ENCODE assay signal across 9 mouse cellular contexts in genomic region chr6:116671031-116671430, GRCm38 (mm10). TPM values are rescaled to one million over a fixed set of nuclear protein-coding genes. Genes with fewer than 3 reads are reported as not detected.
DNase-seq lines count a peak whose midpoint lies in the region; ATAC-seq and TF ChIP-seq lines count a peak whose summit lies in the region.
"Had no signal": no experiment of that assay in that cellular context is flagged by ENCODE, and none has a peak within 500 bp of the region (broad histone marks: within the 10 kb centered on the region; RNA-seq: fewer than 3 reads in every experiment).

No protein-coding gene starts in this region.

- H3K27me3 ChIP-seq in heart, embryonic 11.5 days (ENCODE audit: control insufficient read depth, insufficient read depth, low read length) = no peaks in the 10 kb centered on the region; the same call in 1 of the 2 replicates
- H3K27me3 ChIP-seq in midbrain, embryonic 13.5 days = peaks cover 2% of the 10 kb centered on the region; the same call in 1 of the 2 replicates

- 13% methylated on average over 5 of the region's 5 CpGs for WGBS in heart, embryonic 11.5 days (ENCODE audit: insufficient replicate concordance)
- WGBS in midbrain, embryonic 13.5 days = 0% methylated on average over 5 of the region's 5 CpGs

- peak overlapping the region; percentile 23; the same call in 1 of the 2 replicates for H3K4me2 ChIP-seq in heart, embryonic 11.5 days
- peak overlapping the region; percentile 93 for H3K4me2 ChIP-seq in midbrain, embryonic 13.5 days (replicated peaks)

- H3K36me3 ChIP-seq in heart, embryonic 11.5 days (ENCODE audit: control insufficient read depth, insufficient read depth, low read length) = no peaks in the 10 kb centered on the region
- H3K36me3 ChIP-seq in midbrain, embryonic 13.5 days = no peaks in the 10 kb centered on the region
- H3K36me3 ChIP-seq: G1E had no signal

- intact Hi-C loops in heart, postnatal 25 days (cut with DNase I) = no loop called here
- intact Hi-C loops in heart, postnatal 10 days (cut with DNase I) = no loop called here
- intact Hi-C loops in left cerebral cortex, adult 2 months (cut with DNase I) = no loop called here

- DNase-seq in heart, postnatal 25 days (ENCODE audit: low spot score) = no peak
- DNase-seq in Muller cell, postnatal 12 days (ENCODE audit: inconsistent ontology term) = peak; percentile 66
- DNase-seq in heart, postnatal 10 days = peak; percentile 61 to 71
- DNase-seq in left cerebral cortex, adult 2 months (ENCODE audit: extremely low spot score in 1 of 2, low spot score in 2 of 2) = no peak
- DNase-seq in urinary bladder, postnatal 36 days (ENCODE audit: low spot score in 2 of 2) = no peak

- H3K4me3 ChIP-seq in heart, embryonic 11.5 days (ENCODE audit: low read depth, low read length) = no peak overlapping the region
- 0 out of 2 replicates have a peak overlapping the region, but pooled peaks have one; percentile 4 for H3K4me3 ChIP-seq in midbrain, embryonic 13.5 days (replicated peaks)
- H3K4me3 ChIP-seq in left cerebral cortex, adult 2 months = no peak overlapping the region

- no peak for ATAC-seq in heart, embryonic 11.5 days (replicated peaks; ENCODE audit: insufficient number of reproducible peaks, low FRiP score, low TSS enrichment)
- ATAC-seq in midbrain, embryonic 13.5 days = peak; percentile 44
- ATAC-seq in megakaryocyte progenitor cell, adult 5-6 weeks (replicated peaks; ENCODE audit: poor library complexity) = no peak

- H3K27ac ChIP-seq in heart, embryonic 11.5 days (ENCODE audit: low read depth, low read length) = 0 out of 2 replicates have a peak overlapping the region, but pooled peaks have one; percentile 46
- H3K27ac ChIP-seq in midbrain, embryonic 13.5 days = peak overlapping the region; percentile 75
- no peak overlapping the region for H3K27ac ChIP-seq in left cerebral cortex, adult 2 months

- peaks cover 19% of the 10 kb centered on the region for H3K4me1 ChIP-seq in heart, embryonic 11.5 days (ENCODE audit: control insufficient read depth, insufficient read depth, low read length)
- peaks cover 75% of the 10 kb centered on the region for H3K4me1 ChIP-seq in midbrain, embryonic 13.5 days (replicated peaks)

- TF ChIP-seq CTCF in left cerebral cortex, adult 2 months (IDR thresholded peaks at IDR 0.05) = no peak

- 0 out of 2 replicates have a peak overlapping the region, but pooled peaks have one; percentile 16 for H3K9ac ChIP-seq in heart, embryonic 11.5 days (ENCODE audit: low read depth, low read length)
- H3K9ac ChIP-seq in midbrain, embryonic 13.5 days (replicated peaks) = peak overlapping the region; percentile 25; the same call in 1 of the 2 replicates

- no peaks in the 10 kb centered on the region for H3K9me3 ChIP-seq in heart, embryonic 11.5 days (replicated peaks; ENCODE audit: control insufficient read depth, low read length)
- H3K9me3 ChIP-seq in midbrain, embryonic 13.5 days = no peaks in the 10 kb centered on the region

RNA-seq across cellular contexts. Expression of gene Rassf4, which starts 2.7 kb away (rescaled TPM):
- polyA plus RNA-seq in heart, embryonic 11.5 days (2014; fragmentation: Nextera tagmentation; extraction: Ambion mirVana) = 5.7 and 6.9 TPM in 2 replicates
- 1 to 10 TPM; 5.8 to 8.2 TPM for total RNA-seq in heart, postnatal 25 days (2021)
- total RNA-seq in heart, postnatal 10 days (2021) = 1 to 10 TPM; 5.0 to 6.5 TPM
- 15.3 and 21.8 TPM in 2 replicates for polyA plus RNA-seq in midbrain, embryonic 13.5 days (2015; fragmentation: Nextera tagmentation; extraction: Ambion mirVana)
- 44.9 and 57.1 TPM in 2 replicates for total RNA-seq in megakaryocyte progenitor cell, adult 5-6 weeks (2015)
- total RNA-seq in megakaryocyte progenitor cell, adult 5-6 weeks (2017) = 35.8 and 40.9 TPM in 2 replicates
- 1 to 10 TPM; 4.5 to 6.0 TPM for total RNA-seq in left cerebral cortex, adult 2 months (2021)
- polyA plus RNA-seq: G1E had no signal

RNA-seq across cellular contexts. Expression of gene Depp1, which starts 20.6 kb away (rescaled TPM):
- polyA plus RNA-seq in heart, embryonic 11.5 days (2014; fragmentation: Nextera tagmentation; extraction: Ambion mirVana) = 4.1 and 5.9 TPM in 2 replicates
- 10 to 100 TPM; 45.7 to 58.1 TPM for total RNA-seq in heart, postnatal 25 days (2021)
- total RNA-seq in heart, postnatal 10 days (2021) = 10 to 100 TPM; 41.6 to 75.0 TPM
- 5.0 and 6.0 TPM in 2 replicates for polyA plus RNA-seq in midbrain, embryonic 13.5 days (2015; fragmentation: Nextera tagmentation; extraction: Ambion mirVana)
- total RNA-seq in megakaryocyte progenitor cell, adult 5-6 weeks (2015) = 0.44 TPM in 1 of 2 replicates, not detected in the other
- 0.08 TPM in 1 of 2 replicates, not detected in the other for total RNA-seq in megakaryocyte progenitor cell, adult 5-6 weeks (2017)
- total RNA-seq in left cerebral cortex, adult 2 months (2021) = 1 to 10 TPM; 1.8 to 2.0 TPM
- total RNA-seq: G1E had no signal
- polyA plus RNA-seq: G1E had no signal

RNA-seq across cellular contexts. Expression of gene Zfp422, which starts 42.2 kb away (rescaled TPM):
- 104 and 106 TPM in 2 replicates for polyA plus RNA-seq in heart, embryonic 11.5 days (2014; fragmentation: Nextera tagmentation; extraction: Ambion mirVana)
- 10 to 100 TPM; 19.0 to 20.8 TPM for total RNA-seq in heart, postnatal 25 days (2021)
- 10 to 100 TPM; 33.9 to 38.5 TPM for total RNA-seq in heart, postnatal 10 days (2021)
- polyA plus RNA-seq in midbrain, embryonic 13.5 days (2015; fragmentation: Nextera tagmentation; extraction: Ambion mirVana) = 237 and 241 TPM in 2 replicates
- total RNA-seq in megakaryocyte progenitor cell, adult 5-6 weeks (2015) = 129 and 134 TPM in 2 replicates
- 58.4 and 63.3 TPM in 2 replicates for total RNA-seq in megakaryocyte progenitor cell, adult 5-6 weeks (2017)
- total RNA-seq in left cerebral cortex, adult 2 months (2021) = 10 to 100 TPM; 21.9 to 24.1 TPM
- polyA plus RNA-seq: G1E had no signal

RNA-seq across cellular contexts. Expression of gene Tmem72, which starts 45.7 kb away (rescaled TPM):
- polyA plus RNA-seq in heart, embryonic 11.5 days (2014; fragmentation: Nextera tagmentation; extraction: Ambion mirVana) = 0.06 TPM in 2 replicates
- under 1 TPM in 1 of 2 experiments, not detected in 1; 0.03 TPM for total RNA-seq in heart, postnatal 25 days (2021)
- total RNA-seq in heart, postnatal 10 days (2021) = under 1 TPM; 0.02 TPM
- polyA plus RNA-seq in midbrain, embryonic 13.5 days (2015; fragmentation: Nextera tagmentation; extraction: Ambion mirVana) = 0.10 and 0.23 TPM in 2 replicates
- 0.12 and 0.17 TPM in 2 replicates for total RNA-seq in megakaryocyte progenitor cell, adult 5-6 weeks (2015)
- total RNA-seq in megakaryocyte progenitor cell, adult 5-6 weeks (2017) = under 0.01 and 0.03 TPM in 2 replicates
- total RNA-seq in left cerebral cortex, adult 2 months (2021) = under 1 TPM; 0.29 to 0.58 TPM
- polyA plus RNA-seq: G1E had no signal

Comparison
In these comparisons a context has a peak if more than half of its experiments do, and no peak if none do; other contexts are left out.
1. DNase-seq: peak in Muller cell, postnatal 12 days (single experiment) and heart, postnatal 10 days (2 of 2); none in heart, postnatal 25 days (single experiment), left cerebral cortex, adult 2 months (0 of 2) and urinary bladder, postnatal 36 days (0 of 2).
2. RNA of gene Depp1, which starts 20.6 kb away (total RNA-seq): 41.6 to 75.0 TPM in heart, postnatal 10 days and 45.7 to 58.1 TPM in heart, postnatal 25 days; 1.8 to 2.0 TPM in left cerebral cortex, adult 2 months and 0.08 to 0.44 TPM in megakaryocyte progenitor cell, adult 5-6 weeks; every median in the first group is over 10 times any median in the second.